Mouse (Mus musculus): ENCODE measurements at regions not wholly inside any gene's neighbourhood (a gene's known extent, or its start where the extent isn't known, plus 50 kb on each side); places are given as distances from the start of the nearest gene placed in this dataset.
"Not testable (repeated sequence)": the region's sequence is repeated elsewhere in the genome, so short reads cannot be mapped to it uniquely, and the experiment has no call there.

DNA sequence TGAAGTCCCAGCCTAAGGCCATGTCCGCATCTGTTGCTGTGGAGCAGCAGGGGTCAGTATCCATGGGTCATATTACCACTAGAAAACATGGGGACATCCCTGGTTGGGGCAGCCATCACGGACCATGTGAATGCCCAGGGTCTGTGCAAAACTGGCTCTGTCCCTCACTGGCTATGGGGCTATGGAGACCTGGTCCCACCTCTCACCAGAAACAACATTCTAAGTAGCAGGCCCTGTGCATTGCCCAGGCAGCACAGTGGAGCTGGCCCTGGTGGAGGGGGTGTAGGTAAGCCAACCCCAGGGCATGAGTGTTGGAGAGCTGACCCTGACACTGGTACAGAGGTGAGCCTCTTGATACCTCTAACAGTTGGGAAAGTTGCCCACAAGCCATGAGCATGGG lies 213.7 kb downstream of the Macc1 start:
- Histone ChIP-seq H3K9ac (no peak overlapping the region), H3K9me3 (no peaks in the 10 kb centered on the region), H3K27me3 (replicated peaks) (no peaks in the 10 kb centered on the region), H3K4me1 (no peaks in the 10 kb centered on the region), H3K4me2 (no peak overlapping the region), H3K27ac (no peak overlapping the region), H3K36me3 (no peaks in the 10 kb centered on the region), H3K4me3 (replicated peaks) (no peak overlapping the region)
- no peak for ATAC-seq (ENCODE audit: insufficient read depth, low FRiP score, low read depth)
- WGBS: 79% methylated on average over 2 of the region's 2 CpGs

- H3K4me2 ChIP-seq; H3K27ac ChIP-seq; H3K27me3 ChIP-seq (replicated peaks); ATAC-seq (ENCODE audit: insufficient read depth, low FRiP score, low read depth); H3K36me3 ChIP-seq; H3K9me3 ChIP-seq; H3K4me1 ChIP-seq; H3K4me3 ChIP-seq (replicated peaks); H3K9ac ChIP-seq: not testable (repeated sequence)
- 80% methylated on average over 2 of the region's 2 CpGs for WGBS
These were observed 234.3 kb downstream of the Macc1 start for GRCm38 (mm10) chr12:119548376-119548775.

DNA sequence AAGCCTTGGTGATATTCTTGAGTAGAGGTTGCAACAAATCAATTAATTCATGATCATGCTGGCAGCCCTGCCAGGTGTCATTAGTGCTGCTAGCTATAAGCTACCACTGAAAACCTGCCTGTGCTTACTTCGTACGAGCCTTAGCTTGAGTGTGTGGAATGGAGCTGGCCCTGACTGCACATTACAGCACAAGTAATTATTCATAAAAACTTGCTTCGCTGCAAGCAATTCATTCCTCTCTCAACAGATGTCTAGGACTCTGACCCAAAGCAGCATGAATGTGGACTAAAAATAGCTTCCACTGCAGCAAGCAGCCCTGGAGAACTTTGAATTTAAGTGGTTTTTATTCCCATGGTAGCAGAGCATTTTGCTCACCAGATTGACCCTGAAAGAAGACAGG lies 262.6 kb downstream of the Macc1 start:
- peak; percentile 35; the same call in 1 of the 2 replicates for ATAC-seq (ENCODE audit: insufficient read depth, low FRiP score, low read depth)
- no peak overlapping the region for H3K27ac ChIP-seq
- WGBS: 34% methylated on average over 3 of the region's 3 CpGs
- no peaks in the 10 kb centered on the region for H3K36me3 ChIP-seq
- no peaks in the 10 kb centered on the region for H3K4me1 ChIP-seq
- no peaks in the 10 kb centered on the region for H3K27me3 ChIP-seq (replicated peaks)
- H3K4me2 ChIP-seq: no peak overlapping the region
- H3K9ac ChIP-seq: no peak overlapping the region
- no peaks in the 10 kb centered on the region for H3K9me3 ChIP-seq
- no peak overlapping the region for H3K4me3 ChIP-seq (replicated peaks)

GRCm38 (mm10) chr12:119577280-119577679 lies 263.2 kb downstream of the Macc1 start:
- H3K4me3 ChIP-seq (replicated peaks): no peak overlapping the region
- no peak for ATAC-seq (ENCODE audit: insufficient read depth, low FRiP score, low read depth)
- H3K27me3 ChIP-seq (replicated peaks): no peaks in the 10 kb centered on the region
- H3K4me1 ChIP-seq: no peaks in the 10 kb centered on the region
- no peak overlapping the region for H3K9ac ChIP-seq
- no peak overlapping the region for H3K27ac ChIP-seq
- no peaks in the 10 kb centered on the region for H3K36me3 ChIP-seq
- no peaks in the 10 kb centered on the region for H3K9me3 ChIP-seq
- no peak overlapping the region for H3K4me2 ChIP-seq

GRCm38 (mm10) chr12:119601361-119601760 lies 287.3 kb downstream of the Macc1 start:
- no peak for ATAC-seq (ENCODE audit: insufficient read depth, low FRiP score, low read depth)
- no peak overlapping the region for H3K9ac ChIP-seq
- H3K27ac ChIP-seq: no peak overlapping the region
- H3K4me1 ChIP-seq: no peaks in the 10 kb centered on the region
- no peaks in the 10 kb centered on the region for H3K36me3 ChIP-seq
- H3K27me3 ChIP-seq (replicated peaks): no peaks in the 10 kb centered on the region
- no peak overlapping the region for H3K4me3 ChIP-seq (replicated peaks)
- no peak overlapping the region for H3K4me2 ChIP-seq
- no peaks in the 10 kb centered on the region for H3K9me3 ChIP-seq

GRCm38 (mm10) chr12:119624238-119624637 lies 310.2 kb downstream of the Macc1 start:
- H3K27me3 ChIP-seq (replicated peaks): no peaks in the 10 kb centered on the region
- H3K4me3 ChIP-seq (replicated peaks): no peak overlapping the region
- no peak overlapping the region for H3K9ac ChIP-seq
- no peaks in the 10 kb centered on the region for H3K36me3 ChIP-seq
- H3K4me1 ChIP-seq: no peaks in the 10 kb centered on the region
- no peak overlapping the region for H3K27ac ChIP-seq
- no peak overlapping the region for H3K4me2 ChIP-seq
- ATAC-seq (ENCODE audit: insufficient read depth, low FRiP score, low read depth): no peak
- WGBS: 61% methylated on average over 1 of the region's 1 CpGs
- no peaks in the 10 kb centered on the region for H3K9me3 ChIP-seq

DNA sequence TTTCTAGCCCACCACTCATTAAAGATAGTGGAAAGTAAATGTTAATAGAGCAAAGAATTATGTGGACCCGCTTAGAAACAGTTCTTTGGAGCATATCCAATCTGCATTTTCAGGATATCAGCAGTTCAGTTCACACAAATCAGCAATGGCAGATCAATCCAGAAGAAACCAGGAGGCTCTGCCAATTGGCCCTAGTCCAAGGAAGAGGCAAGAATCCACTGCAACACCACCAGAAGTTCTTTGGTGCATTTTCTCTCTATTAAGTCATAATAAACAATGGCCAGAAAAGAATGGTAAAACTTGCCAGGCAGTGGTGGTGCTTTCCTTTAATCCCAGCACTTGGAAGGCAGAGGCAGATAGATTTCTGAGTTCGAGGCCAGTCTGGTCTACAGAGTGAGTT lies 290.3 kb upstream of the Tmem196 start:
- Histone ChIP-seq H3K27me3 (replicated peaks) (no peaks in the 10 kb centered on the region), H3K27ac (no peak overlapping the region), H3K36me3 (no peaks in the 10 kb centered on the region), H3K9ac (no peak overlapping the region), H3K4me2 (no peak overlapping the region), H3K9me3 (no peaks in the 10 kb centered on the region), H3K4me1 (no peaks in the 10 kb centered on the region), H3K4me3 (replicated peaks) (no peak overlapping the region)
- ATAC-seq (ENCODE audit: insufficient read depth, low FRiP score, low read depth): no peak
- WGBS: 56% methylated on average over 2 of the region's 2 CpGs

Data from stomach, embryonic 15.5 days (tissue).